Mouse (Mus musculus) left cerebral cortex, adult 11 months (tissue): ENCODE data around the gene Marcks.
A peak's percentile ranks its signal among the peaks of the same experiment; 100 is the strongest.

ENCODE experiments used
- DNase-seq: peaks from one replicate; pipeline ENCODE4 v3.0.0; 2022; ENCODE audit warnings: low spot score

The Marcks gene

GRCm38 (mm10) chr10:37138778-37139442, at the start of gene Marcks:
Gene Marcks (minus strand): TSS chr10:37138920.
- peak; percentile 81 for DNase-seq

GRCm38 (mm10) chr10:37177071-37177470, 38.4 kb upstream of the Marcks start:
- DNase-seq, result no peak

GRCm38 (mm10) chr10:37172416-37172950, 33.8 kb upstream of the Marcks start:
- DNase-seq, result no peak

- DNase-seq, result no peak
Measured at GRCm38 (mm10) chr10:37171711-37172415, 33.1 kb upstream of the Marcks start.

GRCm38 (mm10) chr10:37170878-37171277, 32.2 kb upstream of the Marcks start:
- DNase-seq, result no peak

- no peak for DNase-seq
Measured at GRCm38 (mm10) chr10:37170466-37170865, 31.7 kb upstream of the Marcks start.

- DNase-seq, result no peak
Measured at GRCm38 (mm10) chr10:37167527-37167926, 28.8 kb upstream of the Marcks start.

- no peak for DNase-seq
Measured at GRCm38 (mm10) chr10:37159731-37160130, 21.0 kb upstream of the Marcks start.

GRCm38 (mm10) chr10:37157156-37157555, 18.4 kb upstream of the Marcks start:
- no peak for DNase-seq

GRCm38 (mm10) chr10:37155131-37155530, 16.4 kb upstream of the Marcks start:
- DNase-seq, result no peak

GRCm38 (mm10) chr10:37151539-37152271, 13.0 kb upstream of the Marcks start:
- DNase-seq, result no peak

- DNase-seq, result no peak
Measured at GRCm38 (mm10) chr10:37148016-37148415, 9.3 kb upstream of the Marcks start.

- DNase-seq, result no peak
Measured at GRCm38 (mm10) chr10:37145456-37145855, 6.7 kb upstream of the Marcks start.

GRCm38 (mm10) chr10:37141621-37142020, 2.9 kb upstream of the Marcks start:
- peak; percentile 10 for DNase-seq

- peak; percentile 72 for DNase-seq
Measured at GRCm38 (mm10) chr10:37140736-37141451, 2.2 kb upstream of the Marcks start.

GRCm38 (mm10) chr10:37140166-37140735, 1.5 kb upstream of the Marcks start:
- DNase-seq, result peak; percentile 10

GRCm38 (mm10) chr10:37139443-37140165, 884 bp upstream of the Marcks start:
- DNase-seq, result peak; percentile 6

GRCm38 (mm10) chr10:37138311-37138731, 399 bp downstream of the Marcks start:
- peak; percentile 9 for DNase-seq

GRCm38 (mm10) chr10:37137531-37138310, 999 bp downstream of the Marcks start:
- DNase-seq, result peak; percentile 39

- peak; percentile 82 for DNase-seq
Measured at GRCm38 (mm10) chr10:37136981-37137518, 1.7 kb downstream of the Marcks start.
